Mouse (Mus musculus) intestine, embryonic 15.5 days (tissue): ENCODE data around the gene Wdr27. TPM values are rescaled to one million over a fixed set of nuclear protein-coding genes. Genes with fewer than 3 reads are reported as not detected.

Experiments used
- ATAC-seq: fragments of 200-750 bp; cut with Nextera tagmentation; 2 replicates; pipeline ENCODE4 v1.8.0; 2017; ENCODE audit warnings: moderate TSS enrichment, moderate library complexity
- H3K27ac ChIP-seq: fragments of 300-500 bp; sonication (generic); 2 replicates; pipeline ENCODE4 v1.5.1; 2015; ENCODE audit warnings: mild to moderate bottlenecking, inconsistent platforms
- H3K27me3 ChIP-seq: fragments of 300-500 bp; sonication (generic); replicated peaks from 2 replicates; pipeline ENCODE4 v1.6.1; 2015; ENCODE audit warnings: inconsistent platforms
- H3K36me3 ChIP-seq: fragments of 300-500 bp; sonication (generic); 2 replicates; pipeline ENCODE4 v1.6.1; 2015; ENCODE audit warnings: inconsistent platforms
- H3K4me1 ChIP-seq: fragments of 300-500 bp; sonication (generic); replicated peaks from 2 replicates; pipeline ENCODE4 v1.6.1; 2015; ENCODE audit warnings: inconsistent platforms
- H3K4me2 ChIP-seq: fragments of 300-500 bp; sonication (generic); replicated peaks from 2 replicates; pipeline ENCODE4 v1.6.1; 2015; ENCODE audit warnings: mild to moderate bottlenecking, inconsistent platforms
- H3K4me3 ChIP-seq: fragments of 300-500 bp; sonication (generic); replicated peaks from 2 replicates; pipeline ENCODE4 v1.5.1; 2015; ENCODE audit warnings: inconsistent platforms
- H3K9ac ChIP-seq: fragments of 300-500 bp; sonication (generic); 2 replicates; pipeline ENCODE4 v1.6.1; 2015; ENCODE audit warnings: inconsistent platforms
- H3K9me3 ChIP-seq: fragments of 300-500 bp; sonication (generic); 2 replicates; pipeline ENCODE4 v1.6.1; 2016; ENCODE audit warnings: inconsistent platforms
- WGBS: fragments of 180-500 bp; shearing (Covaris S2); methylation state at CpG from one replicate; pipeline ENCODE4 v1.1.7; 2015; 5-methylcytosine and 5-hydroxymethylcytosine counted together
- polyA plus RNA-seq: library from polyadenylated mRNA; unstranded; fragments of >200 nt; fragmentation: Nextera tagmentation; extraction: Ambion mirVana; gene quantifications from 2 replicates; pipeline ENCODE4 v1.2.1, GENCODE M21; 2015

The Wdr27 gene
- polyA plus RNA-seq, 1 experiment from 2014 or later = 8.0 TPM

- Histone ChIP-seq H3K4me1 (no peaks in the 10 kb centered on the region), H3K9ac (no peak overlapping the region), H3K4me3 (no peak overlapping the region), H3K9me3 (no peaks in the 10 kb centered on the region), H3K27me3 (no peaks in the 10 kb centered on the region), H3K4me2 (no peak overlapping the region), H3K27ac (no peak overlapping the region), H3K36me3 (no peaks in the 10 kb centered on the region)
- ATAC-seq = no peak
- 60% methylated on average over 6 of the region's 6 CpGs for WGBS
Measured at GRCm38 (mm10) chr17:14921582-14921981, 21.4 kb downstream of the Wdr27 start.

- no peaks in the 10 kb centered on the region for H3K36me3 ChIP-seq
- H3K9me3 ChIP-seq = no peaks in the 10 kb centered on the region
- H3K27ac ChIP-seq = no peak overlapping the region
- no peak overlapping the region for H3K9ac ChIP-seq
- H3K4me1 ChIP-seq = no peaks in the 10 kb centered on the region
- ATAC-seq = no peak
- H3K27me3 ChIP-seq = no peaks in the 10 kb centered on the region
- no peak overlapping the region for H3K4me3 ChIP-seq
- no peak overlapping the region for H3K4me2 ChIP-seq
- WGBS = 83% methylated on average over 8 of the region's 8 CpGs
Measured at GRCm38 (mm10) chr17:14917866-14918265, 25.1 kb downstream of the Wdr27 start.

GRCm38 (mm10) chr17:14914401-14914800 lies 28.6 kb downstream of the Wdr27 start:
- no peak for ATAC-seq
- 86% methylated on average over 4 of the region's 4 CpGs for WGBS
- Histone ChIP-seq H3K4me2 (no peak overlapping the region), H3K4me1 (no peaks in the 10 kb centered on the region), H3K27ac (no peak overlapping the region), H3K4me3 (no peak overlapping the region), H3K9me3 (no peaks in the 10 kb centered on the region), H3K27me3 (no peaks in the 10 kb centered on the region), H3K36me3 (no peaks in the 10 kb centered on the region), H3K9ac (no peak overlapping the region)

GRCm38 (mm10) chr17:14912981-14913380 lies 30.0 kb downstream of the Wdr27 start:
- ATAC-seq = no peak
- 90% methylated on average over 8 of the region's 8 CpGs for WGBS

GRCm38 (mm10) chr17:14912420-14912819 lies 30.5 kb downstream of the Wdr27 start:
- H3K4me2 ChIP-seq = no peak overlapping the region
- H3K27me3 ChIP-seq = no peaks in the 10 kb centered on the region
- 0 out of 2 replicates have a peak, but pooled peaks cover under 1% of the 10 kb centered on the region for H3K4me1 ChIP-seq
- H3K9ac ChIP-seq = no peak overlapping the region
- no peak overlapping the region for H3K4me3 ChIP-seq
- no peaks in the 10 kb centered on the region for H3K9me3 ChIP-seq
- H3K27ac ChIP-seq = no peak overlapping the region
- H3K36me3 ChIP-seq = no peaks in the 10 kb centered on the region
- ATAC-seq = no peak
- 46% methylated on average over 6 of the region's 6 CpGs for WGBS

More at GRCm38 (mm10) chr17:14912981-14913380, 30.0 kb downstream of the Wdr27 start:
- Histone ChIP-seq H3K27ac (no peak overlapping the region), H3K4me2 (no peak overlapping the region), H3K4me3 (no peak overlapping the region), H3K36me3 (no peaks in the 10 kb centered on the region), H3K9me3 (no peaks in the 10 kb centered on the region), H3K27me3 (no peaks in the 10 kb centered on the region), H3K9ac (no peak overlapping the region), H3K4me1 (no peaks in the 10 kb centered on the region)

- Histone ChIP-seq H3K27me3 (no peaks in the 10 kb centered on the region), H3K9ac (no peak overlapping the region), H3K27ac (no peak overlapping the region), H3K4me2 (no peak overlapping the region), H3K4me3 (no peak overlapping the region), H3K4me1 (0 out of 2 replicates have a peak, but pooled peaks cover 3% of the 10 kb centered on the region), H3K36me3 (no peaks in the 10 kb centered on the region), H3K9me3 (no peaks in the 10 kb centered on the region)
- ATAC-seq = no peak
- 90% methylated on average over 5 of the region's 5 CpGs for WGBS
Measured at GRCm38 (mm10) chr17:14910771-14911170, 32.2 kb downstream of the Wdr27 start.

GRCm38 (mm10) chr17:14909331-14909730 lies 33.6 kb downstream of the Wdr27 start:
- Histone ChIP-seq H3K9me3 (no peaks in the 10 kb centered on the region), H3K4me3 (no peak overlapping the region), H3K4me1 (0 out of 2 replicates have a peak, but pooled peaks cover 3% of the 10 kb centered on the region), H3K27me3 (no peaks in the 10 kb centered on the region), H3K36me3 (no peaks in the 10 kb centered on the region), H3K27ac (no peak overlapping the region), H3K9ac (no peak overlapping the region), H3K4me2 (no peak overlapping the region)
- 85% methylated on average over 5 of the region's 5 CpGs for WGBS
- ATAC-seq = no peak

- H3K4me3 ChIP-seq = no peak overlapping the region
- 65% methylated on average over 12 of the region's 12 CpGs for WGBS
- no peak overlapping the region for H3K27ac ChIP-seq
- H3K4me1 ChIP-seq = 0 out of 2 replicates have a peak, but pooled peaks cover 3% of the 10 kb centered on the region
- ATAC-seq = no peak
- no peak overlapping the region for H3K4me2 ChIP-seq
- H3K9ac ChIP-seq = no peak overlapping the region
- no peaks in the 10 kb centered on the region for H3K9me3 ChIP-seq
- no peaks in the 10 kb centered on the region for H3K27me3 ChIP-seq
- H3K36me3 ChIP-seq = no peaks in the 10 kb centered on the region
Measured at GRCm38 (mm10) chr17:14907136-14907535, 35.8 kb downstream of the Wdr27 start.

- no peaks in the 10 kb centered on the region for H3K9me3 ChIP-seq
- 0 out of 2 replicates have a peak, but pooled peaks cover 3% of the 10 kb centered on the region for H3K4me1 ChIP-seq
- no peak for ATAC-seq
- H3K27me3 ChIP-seq = no peaks in the 10 kb centered on the region
- no peak overlapping the region for H3K9ac ChIP-seq
- no peaks in the 10 kb centered on the region for H3K36me3 ChIP-seq
- WGBS = 29% methylated on average over 1 of the region's 1 CpGs
- no peak overlapping the region for H3K4me2 ChIP-seq
- no peak overlapping the region for H3K27ac ChIP-seq
- H3K4me3 ChIP-seq = no peak overlapping the region
Measured at GRCm38 (mm10) chr17:14906611-14907010, 36.3 kb downstream of the Wdr27 start.

GRCm38 (mm10) chr17:14904637-14905265 lies 38.2 kb downstream of the Wdr27 start:
- WGBS = 53% methylated on average over 7 of the region's 7 CpGs
- H3K27ac ChIP-seq = no peak overlapping the region
- no peak overlapping the region for H3K4me2 ChIP-seq
- ATAC-seq = 0 out of 2 replicates have a peak, but pooled peaks have one; percentile 23
- H3K9ac ChIP-seq = no peak overlapping the region
- no peaks in the 10 kb centered on the region for H3K27me3 ChIP-seq
- no peaks in the 10 kb centered on the region for H3K36me3 ChIP-seq
- no peaks in the 10 kb centered on the region for H3K9me3 ChIP-seq
- no peak overlapping the region for H3K4me3 ChIP-seq
- 0 out of 2 replicates have a peak, but pooled peaks cover 3% of the 10 kb centered on the region for H3K4me1 ChIP-seq

- H3K27me3 ChIP-seq = no peaks in the 10 kb centered on the region
- no peak overlapping the region for H3K9ac ChIP-seq
- 0 out of 2 replicates have a peak, but pooled peaks cover 3% of the 10 kb centered on the region for H3K4me1 ChIP-seq
- H3K9me3 ChIP-seq = no peaks in the 10 kb centered on the region
- WGBS = 86% methylated on average over 6 of the region's 6 CpGs
- H3K4me3 ChIP-seq = no peak overlapping the region
- no peak overlapping the region for H3K4me2 ChIP-seq
- no peaks in the 10 kb centered on the region for H3K36me3 ChIP-seq
- H3K27ac ChIP-seq = no peak overlapping the region
- no peak for ATAC-seq
Measured at GRCm38 (mm10) chr17:14904206-14904605, 38.8 kb downstream of the Wdr27 start.

GRCm38 (mm10) chr17:14903212-14903611 lies 39.7 kb downstream of the Wdr27 start:
- WGBS = 88% methylated on average over 3 of the region's 3 CpGs
- Histone ChIP-seq H3K27me3 (no peaks in the 10 kb centered on the region), H3K9ac (no peak overlapping the region), H3K9me3 (no peaks in the 10 kb centered on the region), H3K4me3 (no peak overlapping the region), H3K4me1 (0 out of 2 replicates have a peak, but pooled peaks cover 3% of the 10 kb centered on the region), H3K4me2 (no peak overlapping the region), H3K36me3 (no peaks in the 10 kb centered on the region), H3K27ac (no peak overlapping the region)
- no peak for ATAC-seq

GRCm38 (mm10) chr17:14898972-14899371 lies 44.0 kb downstream of the Wdr27 start:
- no peak overlapping the region for H3K4me3 ChIP-seq
- H3K4me1 ChIP-seq = no peaks in the 10 kb centered on the region
- 74% methylated on average over 1 of the region's 1 CpGs for WGBS

More at GRCm38 (mm10) chr17:14898972-14899371, 44.0 kb downstream of the Wdr27 start:
- no peaks in the 10 kb centered on the region for H3K9me3 ChIP-seq
- H3K27me3 ChIP-seq = no peaks in the 10 kb centered on the region
- H3K36me3 ChIP-seq = no peaks in the 10 kb centered on the region
- ATAC-seq = no peak
- no peak overlapping the region for H3K9ac ChIP-seq
- H3K4me2 ChIP-seq = no peak overlapping the region
- no peak overlapping the region for H3K27ac ChIP-seq
